Mouse (Mus musculus) liver, embryonic 14.5 days (tissue): ENCODE results near the gene Fxyd1.

Experiments
- CTCF ChIP-seq: IDR thresholded peaks from 2 replicates; pipeline ENCODE4 v1.5.1; 2016; ENCODE audit warnings: antibody characterized with exemption, low read depth, control low read depth
- EP300 ChIP-seq: IDR thresholded peaks from 2 replicates; pipeline ENCODE4 v1.6.1; 2016; ENCODE audit warnings: antibody characterized with exemption, low read depth

DNA sequence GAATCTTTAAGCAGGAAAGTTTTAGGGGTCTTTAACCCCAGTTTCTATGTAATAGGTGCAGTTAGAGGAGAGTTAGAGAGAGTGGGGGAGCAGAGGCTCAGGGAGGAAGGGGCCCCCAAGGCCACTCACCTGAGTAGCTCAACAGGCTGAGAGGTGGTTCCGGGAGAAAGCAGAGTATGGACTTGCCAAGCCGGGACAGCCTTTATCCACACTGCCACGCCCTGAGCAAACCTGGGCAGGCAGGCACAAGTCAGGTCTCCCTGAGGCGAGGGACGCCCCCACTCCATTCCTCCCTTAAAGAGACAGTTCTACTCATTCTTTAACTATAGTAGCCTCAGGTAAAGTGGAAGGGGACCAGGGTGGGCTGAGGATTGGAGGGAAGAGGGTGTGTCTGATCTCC lies 19.5 kb upstream of the Fxyd1 start, which contains the start of gene Fxyd3:
- TF ChIP-seq CTCF (no peak), EP300 (no peak)
